Mouse (Mus musculus): ENCODE data around the gene Tbc1d8.

- TF ChIP-seq CTCF (IDR thresholded peaks at IDR 0.05) (no peak), EP300 (IDR thresholded peaks at IDR 0.05; ENCODE audit: insufficient read depth, low read depth, low read length) (no peak)
Measured at GRCm38 (mm10) chr1:39386456-39386855, 92.1 kb downstream of the Tbc1d8 start.

Measured in heart, adult 2 months (tissue).